Mouse (Mus musculus): ENCODE measurements around the gene Polg2. TPM values are rescaled to one million over a fixed set of nuclear protein-coding genes. Genes with fewer than 3 reads are reported as not detected.
"Not testable (repeated sequence)": the region's sequence is repeated elsewhere in the genome, so short reads cannot be mapped to it uniquely, and the experiment has no call there.

Polg2 gene
- total RNA-seq, 2 experiments from 2014 or later, result 6.5 to 8.5 TPM

DNA sequence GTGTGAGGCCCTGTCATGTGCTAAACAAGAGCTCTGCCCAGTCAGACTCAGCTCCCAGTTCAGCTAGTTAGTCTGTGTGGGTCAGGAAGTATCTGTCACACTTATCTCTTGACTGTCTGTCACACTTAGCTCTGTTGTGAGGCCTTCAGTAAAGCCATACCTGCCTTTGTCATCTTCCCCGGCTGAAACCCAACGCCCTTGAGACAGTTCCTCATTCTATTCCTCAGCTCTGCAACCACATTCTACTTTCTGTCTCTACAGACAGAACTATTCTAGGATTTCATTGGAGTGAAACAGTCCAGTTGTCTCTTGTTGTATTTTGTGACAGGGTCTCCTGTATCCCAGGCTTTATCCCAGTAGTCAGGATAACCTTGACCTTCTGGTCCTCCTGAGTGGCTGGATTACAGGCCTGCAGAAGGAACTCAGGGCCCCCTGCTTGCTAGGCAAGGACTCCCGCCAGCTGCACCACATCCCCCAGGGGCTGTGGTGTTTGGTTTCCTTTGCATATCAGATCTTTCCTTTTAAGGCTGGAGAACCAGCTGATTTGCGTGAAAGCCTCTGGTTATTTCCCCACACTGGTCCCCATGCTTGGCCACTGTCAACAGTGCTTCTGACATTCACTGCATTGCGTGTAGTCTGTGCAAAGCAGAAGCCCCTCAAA lies 17.1 kb downstream of the Polg2 start:
- DNase-seq, result no peak

- DNase-seq, result no peak
Measured at GRCm38 (mm10) chr11:106760511-106760910, 18.8 kb downstream of the Polg2 start.

- DNase-seq, result no peak
Measured at GRCm38 (mm10) chr11:106759028-106759427, 20.3 kb downstream of the Polg2 start.

- DNase-seq, result no peak
Measured at GRCm38 (mm10) chr11:106755583-106755982, 23.8 kb downstream of the Polg2 start.

DNA sequence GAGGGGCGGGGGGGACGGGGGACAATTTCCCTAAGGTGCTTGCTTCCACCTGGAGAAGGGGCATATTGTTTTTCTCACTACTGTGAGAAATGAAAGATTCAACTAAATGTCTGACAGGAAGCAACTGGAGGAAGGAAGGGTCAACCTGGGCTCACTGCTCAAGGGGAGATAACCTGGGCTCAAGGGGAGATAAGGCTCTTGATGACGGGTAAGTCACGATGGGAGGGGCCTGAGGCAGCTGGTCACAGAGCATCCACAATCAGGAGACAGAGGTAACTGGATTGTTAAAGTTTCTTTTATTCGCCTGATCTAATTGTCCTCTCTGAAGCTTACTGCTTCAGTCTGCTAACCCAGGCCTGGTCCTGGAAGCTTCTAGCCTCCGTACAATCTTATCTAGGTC lies 26.0 kb downstream of the Polg2 start:
- no peak for DNase-seq

DNA sequence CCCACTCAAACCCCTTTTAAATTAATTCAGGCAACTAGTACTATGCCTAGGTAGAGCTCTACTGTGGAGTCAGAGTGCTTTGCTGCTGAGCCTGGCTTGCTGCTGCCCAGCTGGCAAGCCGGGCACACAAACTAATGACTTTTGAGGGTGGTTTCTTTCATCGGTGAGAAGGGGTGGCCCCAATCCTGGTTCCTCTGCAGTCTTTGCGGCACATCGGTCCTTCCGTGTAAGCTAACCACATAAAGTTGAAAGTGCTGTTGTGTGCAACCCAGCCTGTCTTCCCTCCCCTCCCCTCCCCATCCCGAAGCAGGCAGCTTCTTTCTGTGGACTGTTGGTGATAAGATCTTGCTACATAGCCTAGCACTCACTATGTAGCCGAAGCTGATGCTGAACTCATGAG lies 27.2 kb downstream of the Polg2 start:
- DNase-seq, result no peak

GRCm38 (mm10) chr11:106751039-106752018 lies 28.0 kb downstream of the Polg2 start, which contains the start of gene Milr1:
Milr1 (plus strand) TSS chr11:106751226.
- DNase-seq, result no peak

DNA sequence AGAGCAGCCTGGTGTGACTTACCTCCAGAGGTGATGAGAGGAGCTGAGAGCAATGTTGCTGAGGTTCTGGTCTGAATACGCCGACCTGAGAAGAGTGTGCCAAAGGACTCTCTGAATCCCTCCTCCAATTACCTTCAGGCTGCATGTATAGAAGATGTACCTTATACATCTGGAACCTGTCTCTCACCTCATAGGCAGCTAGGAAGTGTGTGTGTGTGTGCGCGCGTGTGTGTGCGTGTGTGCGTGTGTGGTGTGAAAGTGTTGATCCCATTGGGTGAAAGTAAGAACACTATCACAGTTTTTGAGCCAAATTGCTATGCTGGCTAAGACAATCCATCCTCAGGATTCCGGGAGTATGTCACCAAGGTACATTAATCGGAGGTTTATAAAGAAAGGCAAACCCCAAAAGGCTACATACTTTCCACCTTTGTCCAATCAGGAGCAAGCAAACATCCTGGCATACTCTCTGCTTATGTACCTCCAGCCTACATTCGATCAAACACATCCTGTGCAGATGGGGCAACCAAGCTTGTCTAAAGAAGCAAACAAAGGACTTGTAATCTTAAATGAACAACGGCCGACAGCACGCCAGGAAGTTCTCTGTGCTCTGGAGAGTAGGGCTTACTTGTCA lies 29.1 kb downstream of the Polg2 start, which contains the start of gene Pecam1:
Pecam1 (minus strand) TSS at position 508 of the 631 bp plus-strand sequence.
- no peak for DNase-seq

- DNase-seq, result not testable (repeated sequence)
Measured at GRCm38 (mm10) chr11:106749557-106750120, 29.7 kb downstream of the Polg2 start.

DNA sequence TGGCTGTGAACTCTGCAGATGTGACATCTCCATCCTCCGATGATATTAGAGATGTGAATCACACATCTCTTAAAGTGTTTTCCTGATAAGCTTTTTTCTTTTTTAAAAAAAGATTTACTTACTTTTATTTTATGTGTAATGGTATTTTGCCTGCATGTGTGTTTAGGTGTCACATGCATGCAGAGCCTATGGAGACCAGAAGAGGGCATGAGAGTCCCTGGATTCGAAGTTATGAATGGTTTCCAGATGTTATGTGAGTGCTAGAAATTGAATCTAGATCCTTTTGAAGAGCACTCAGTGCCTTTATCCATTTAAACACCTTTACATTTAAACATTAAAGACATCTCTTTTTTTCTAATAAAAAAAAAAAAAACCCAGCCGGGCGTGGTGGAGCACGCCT lies 34.4 kb downstream of the Polg2 start:
- DNase-seq, result no peak

DNA sequence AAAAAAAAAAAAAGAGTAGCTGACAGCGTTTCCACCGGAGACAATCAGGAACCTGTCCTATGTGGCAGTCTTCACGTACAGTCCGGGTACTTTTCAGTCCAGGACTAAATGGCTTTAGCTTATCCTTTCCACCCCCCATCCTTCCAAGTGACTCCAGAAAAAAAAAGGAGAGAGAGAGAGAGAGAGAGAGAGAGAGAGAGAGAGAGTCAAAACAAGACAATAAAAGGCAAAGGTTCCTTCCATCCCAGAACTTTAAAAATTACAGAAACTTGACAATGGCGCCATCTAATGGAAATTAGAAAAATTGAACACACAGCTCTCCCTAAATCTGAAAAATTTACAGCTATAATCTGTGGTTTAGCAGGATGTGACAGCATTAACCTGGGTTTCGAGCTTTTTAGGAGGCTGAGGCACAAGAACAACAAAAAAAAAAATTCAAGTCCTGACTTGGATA lies 36.9 kb downstream of the Polg2 start:
- DNase-seq, result no peak

- DNase-seq, result no peak
Measured at GRCm38 (mm10) chr11:106741826-106742225, 37.5 kb downstream of the Polg2 start.

- DNase-seq, result no peak
Measured at GRCm38 (mm10) chr11:106741232-106741631, 38.1 kb downstream of the Polg2 start.

DNA sequence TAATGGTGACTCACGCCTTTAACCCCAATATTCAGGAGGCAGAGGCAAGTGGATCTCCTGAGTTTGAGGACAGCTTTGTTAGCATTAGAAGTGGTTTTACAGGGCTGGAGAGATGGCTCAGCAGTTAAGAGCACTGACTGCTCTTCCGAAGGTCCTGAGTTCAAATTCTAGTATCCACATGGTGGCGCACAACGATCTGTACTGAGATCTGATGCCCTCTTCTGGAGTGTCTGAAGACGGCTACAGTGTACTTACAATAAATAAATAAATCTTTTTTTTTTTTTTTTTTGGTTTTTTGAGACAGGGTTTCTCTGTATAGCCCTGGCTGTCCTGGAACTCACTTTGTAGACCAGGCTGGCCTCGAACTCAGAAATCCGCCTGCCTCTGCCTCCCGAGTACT lies 38.6 kb downstream of the Polg2 start:
- DNase-seq, result not testable (repeated sequence)

- no peak for DNase-seq
Measured at GRCm38 (mm10) chr11:106739116-106739515, 40.2 kb downstream of the Polg2 start.

GRCm38 (mm10) chr11:106737178-106737621 lies 42.1 kb downstream of the Polg2 start:
- DNase-seq, result peak; percentile 35

GRCm38 (mm10) chr11:106736614-106737013 lies 42.7 kb downstream of the Polg2 start:
- no peak for DNase-seq

DNA sequence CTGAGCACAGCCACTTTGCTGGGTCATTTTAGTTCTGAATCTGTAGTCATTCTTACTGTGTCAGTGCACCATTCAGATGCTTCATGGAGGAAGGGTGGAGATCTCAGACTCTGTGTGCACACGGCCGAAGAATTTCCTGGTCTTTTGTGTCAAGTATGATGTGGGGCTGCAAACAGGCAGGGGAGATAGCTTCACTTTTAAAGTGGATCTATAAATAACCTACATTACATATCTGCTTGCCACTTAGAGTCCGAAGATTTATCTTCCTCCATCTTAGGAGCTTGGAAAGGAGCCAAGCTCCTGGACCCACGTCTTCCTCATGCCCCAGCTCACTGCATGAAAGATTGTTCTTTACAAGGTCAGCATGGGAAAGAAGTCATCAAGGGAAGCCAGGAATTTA lies 48.6 kb downstream of the Polg2 start:
- DNase-seq, result no peak

DNA sequence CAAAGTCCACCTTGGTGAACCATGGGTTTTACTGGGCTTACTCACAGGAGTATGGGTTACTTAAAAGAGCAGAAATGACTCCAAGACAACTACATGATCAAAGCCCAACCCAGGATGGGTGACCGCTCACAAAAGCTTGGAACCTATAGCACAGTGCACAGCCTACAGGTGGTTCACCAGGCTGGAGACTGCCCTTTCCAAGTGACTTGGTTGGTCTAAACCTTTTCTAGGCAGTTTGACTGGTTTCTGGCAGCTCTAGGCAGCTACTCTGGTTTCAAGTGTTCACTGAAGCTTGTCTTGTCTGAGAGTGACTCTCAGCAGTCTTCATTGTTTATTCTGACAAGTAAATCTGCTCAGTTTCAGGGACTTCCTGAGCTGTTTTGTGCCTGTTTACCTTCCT lies 49.7 kb downstream of the Polg2 start:
- no peak for DNase-seq

DNA sequence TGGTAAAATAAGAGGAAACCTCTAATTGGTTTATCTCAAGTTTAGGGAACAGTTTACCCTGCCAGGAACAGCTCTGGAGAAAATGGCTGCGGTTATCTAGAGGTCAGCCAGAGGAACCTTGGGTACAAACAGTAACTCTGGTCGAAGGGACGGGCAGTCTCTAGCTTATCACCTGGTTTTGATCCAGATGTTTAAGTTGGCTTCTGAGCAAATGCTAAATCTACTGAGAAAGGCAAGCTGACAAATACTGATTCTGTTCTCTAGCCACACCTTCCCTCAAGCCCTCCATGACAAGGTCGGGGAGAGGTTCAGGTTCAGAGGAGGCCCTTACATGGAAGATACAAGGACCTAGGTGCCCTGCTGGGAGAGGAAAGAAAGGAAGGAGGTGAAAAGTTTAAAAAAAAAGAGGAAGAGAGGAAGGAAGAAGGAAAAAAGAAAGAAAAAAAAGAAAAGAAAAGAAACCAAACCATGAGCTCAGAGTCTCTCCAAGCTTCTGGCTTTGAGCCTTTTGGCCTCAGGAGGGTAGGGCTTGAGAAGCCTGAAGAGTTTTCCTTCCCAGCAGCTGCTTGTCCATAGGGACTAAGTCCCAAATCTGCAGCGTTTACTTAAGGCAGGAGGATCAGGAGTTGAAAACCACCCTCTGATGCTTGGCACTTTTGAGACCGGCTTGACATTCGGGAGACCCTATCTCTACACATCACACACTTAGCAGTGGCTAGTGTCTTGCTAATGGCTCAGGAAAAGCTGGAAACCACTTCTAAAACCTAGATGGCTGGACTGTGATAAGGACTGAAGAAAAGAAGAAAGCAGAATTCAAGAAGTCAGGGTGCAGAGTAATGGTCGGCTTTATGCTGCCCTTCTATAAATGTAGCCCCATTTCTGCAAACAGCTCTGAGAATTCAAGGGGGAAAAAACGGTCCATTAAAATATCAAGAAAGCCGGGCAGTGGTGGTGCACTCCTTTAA lies 50.7 kb downstream of the Polg2 start:
- DNase-seq, result no peak

DNA sequence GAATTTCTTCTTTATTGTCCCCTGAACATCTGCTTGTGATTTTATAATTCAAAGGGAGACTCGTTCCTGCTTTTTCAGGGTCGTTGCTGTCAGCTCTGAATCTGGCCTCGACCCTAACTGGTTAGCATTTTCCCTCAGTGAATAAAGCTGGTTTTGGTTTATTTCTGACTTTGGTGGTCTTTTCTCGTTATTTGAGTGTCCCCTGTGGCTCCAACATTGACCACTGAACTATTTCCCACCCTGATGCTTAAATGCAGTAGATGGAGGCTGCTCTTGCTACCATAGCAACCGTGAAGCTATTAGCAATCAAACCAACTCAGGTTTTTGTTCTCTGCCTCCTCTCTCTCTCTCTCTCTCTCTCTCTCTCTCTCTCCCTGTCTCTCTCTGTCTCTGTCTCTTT lies 51.4 kb downstream of the Polg2 start:
- DNase-seq, result no peak

All from adrenal gland, postnatal 10 days (tissue).